Comparison of ENCODE assay signal across 15 mouse cellular contexts in genomic region chr1:125473126-125473666, GRCm38 (mm10). TPM values are rescaled to one million over a fixed set of nuclear protein-coding genes. Genes with fewer than 3 reads are reported as not detected.
DNase-seq lines count a peak whose midpoint lies in the region; ATAC-seq lines count a peak whose summit lies in the region.
"Had no signal": no experiment of that assay in that cellular context is flagged by ENCODE, and none has a peak within 500 bp of the region (broad histone marks: within the 10 kb centered on the region; RNA-seq: fewer than 3 reads in every experiment).

No protein-coding gene starts in this region.

- no peak overlapping the region for H3K4me3 ChIP-seq in kidney, embryonic 15.5 days (replicated peaks)
- H3K4me3 ChIP-seq: liver, embryonic 13.5 days; megakaryocyte, embryonic 14.5 days; neural tube, embryonic 15.5 days had no signal

- WGBS in kidney, embryonic 15.5 days: 69% methylated on average over 4 of the region's 4 CpGs

- intact Hi-C loops in heart, postnatal 10 days (cut with DNase I): no loop called here
- intact Hi-C loops in left cerebral cortex, postnatal 36 days (cut with DNase I): no loop called here

- no peaks in the 10 kb centered on the region for H3K27me3 ChIP-seq in kidney, embryonic 15.5 days
- H3K27me3 ChIP-seq: liver, embryonic 13.5 days; megakaryocyte, embryonic 14.5 days; neural tube, embryonic 15.5 days had no signal

- no peak overlapping the region for H3K27ac ChIP-seq in kidney, embryonic 15.5 days
- H3K27ac ChIP-seq: liver, embryonic 13.5 days; neural tube, embryonic 15.5 days had no signal

- H3K4me2 ChIP-seq in kidney, embryonic 15.5 days: no peak overlapping the region
- H3K4me2 ChIP-seq: liver, embryonic 13.5 days; neural tube, embryonic 15.5 days had no signal

- no peak overlapping the region for H3K9ac ChIP-seq in kidney, embryonic 15.5 days
- H3K9ac ChIP-seq: liver, embryonic 13.5 days; neural tube, embryonic 15.5 days had no signal

- no peaks in the 10 kb centered on the region for H3K36me3 ChIP-seq in kidney, embryonic 15.5 days
- H3K36me3 ChIP-seq: liver, embryonic 13.5 days; neural tube, embryonic 15.5 days had no signal

- H3K9me3 ChIP-seq in kidney, embryonic 15.5 days (replicated peaks): no peaks in the 10 kb centered on the region
- H3K9me3 ChIP-seq: liver, embryonic 13.5 days; megakaryocyte, embryonic 14.5 days; neural tube, embryonic 15.5 days had no signal

- DNase-seq in heart, adult 8-10 months (ENCODE audit: low spot score): peak; percentile 19
- DNase-seq in heart, postnatal 10 days: no peak
- DNase-seq in 416B (ENCODE audit: low read depth) (peak; percentile 89), NIH3T3 (ENCODE audit: low read depth) (peak; percentile 79)
- DNase-seq in left cerebral cortex, postnatal 36 days (ENCODE audit: low spot score in 2 of 2): no peak
- DNase-seq in retina, embryonic 14.5 days (ENCODE audit: low spot score): no peak
- DNase-seq: cerebellum, adult 18-20 months; heart, postnatal 36 days; layer of hippocampus, adult 9-11 months; liver, embryonic 13.5 days; thymus, postnatal 14 days had no signal

- ATAC-seq in megakaryocyte progenitor cell, adult 5-6 weeks (replicated peaks; ENCODE audit: poor library complexity): peak; percentile 61
- ATAC-seq in kidney, embryonic 15.5 days (replicated peaks; ENCODE audit: low FRiP score): no peak

- 0 out of 2 replicates have a peak, but pooled peaks cover 3% of the 10 kb centered on the region for H3K4me1 ChIP-seq in kidney, embryonic 15.5 days
- H3K4me1 ChIP-seq: neural tube, embryonic 15.5 days had no signal

RNA-seq across cellular contexts. Expression of gene Actr3, which starts 37.7 kb away (rescaled TPM):
- 100 to 1,000 TPM in 2 of 4 experiments, 10 to 100 TPM in 2; 93.7 to 107 (median 101) TPM for total RNA-seq in heart, adult 8-10 months (2022)
- 100 to 1,000 TPM; 270 to 287 TPM for total RNA-seq in heart, postnatal 10 days (2021)
- 593 and 655 TPM in 2 replicates for total RNA-seq in megakaryocyte progenitor cell, adult 5-6 weeks (2015)
- 974 and 976 TPM in 2 replicates for total RNA-seq in megakaryocyte progenitor cell, adult 5-6 weeks (2017)
- total RNA-seq in left cerebral cortex, postnatal 36 days (2021): 100 to 1,000 TPM; 220 to 242 TPM
- 253 and 254 TPM in 2 replicates for polyA plus RNA-seq in kidney, embryonic 15.5 days (2015; fragmentation: Nextera tagmentation; extraction: Ambion mirVana)

Comparison
In these comparisons a context has a peak if more than half of its experiments do, and no peak if none do; other contexts are left out.
1. DNase-seq: peak in heart, adult 8-10 months (single experiment), 416B (single experiment) and NIH3T3 (single experiment); none in heart, postnatal 10 days (0 of 2), left cerebral cortex, postnatal 36 days (0 of 2) and retina, embryonic 14.5 days (single experiment).